22 mouse cellular contexts compared by ENCODE assay signal in genomic region chr3:74920512-74921178, GRCm38 (mm10).
DNase-seq lines count a peak whose midpoint lies in the region; ATAC-seq lines count a peak whose summit lies in the region.
"Had no signal": no experiment of that assay in that cellular context is flagged by ENCODE, and none has a peak within 500 bp of the region (broad histone marks: within the 10 kb centered on the region; RNA-seq: fewer than 3 reads in every experiment).

No protein-coding gene starts in this region.

- ATAC-seq in neural tube, embryonic 14.5 days (ENCODE audit: low read depth): peak; percentile 71
- ATAC-seq in forebrain, embryonic 16.5 days: peak; percentile 80
- ATAC-seq in midbrain, embryonic 12.5 days (ENCODE audit: low FRiP score, low read depth): peak; percentile 73
- peak; percentile 38; the same call in 1 of the 2 replicates for ATAC-seq in neural tube, embryonic 15.5 days (ENCODE audit: low FRiP score)

- no peak for DNase-seq in neural tube, embryonic 10.5 days (ENCODE audit: extremely low spot score, low spot score)
- no peak for DNase-seq in embryo, embryonic 11 days
- no peak for DNase-seq in left cerebral cortex, adult 11 months (ENCODE audit: low spot score)
- DNase-seq in layer of hippocampus, adult 8-10 months (ENCODE audit: low spot score in 2 of 2): no peak
- DNase-seq: adrenal gland, adult 2 months; cerebellum, adult 8-10 months; gastrocnemius, postnatal 10 days; heart, adult 11 months; kidney, adult 11 months; kidney, postnatal 4 days; layer of hippocampus, adult 9-11 months; left cerebral cortex, postnatal 4 days; right cerebral cortex, postnatal 14 days; spleen, adult 18-20 months had no signal

- H3K27me3 ChIP-seq in neural tube, embryonic 14.5 days (ENCODE audit: control insufficient read depth, insufficient read depth, low read length): no peaks in the 10 kb centered on the region
- no peaks in the 10 kb centered on the region for H3K27me3 ChIP-seq in forebrain, embryonic 16.5 days (replicated peaks; ENCODE audit: control insufficient read depth, insufficient read depth, low read length)
- H3K27me3 ChIP-seq in midbrain, embryonic 12.5 days: no peaks in the 10 kb centered on the region
- H3K27me3 ChIP-seq in neural tube, embryonic 15.5 days (replicated peaks): no peaks in the 10 kb centered on the region
- H3K27me3 ChIP-seq: embryonic facial prominence, embryonic 15.5 days; limb, embryonic 15.5 days had no signal

- H3K36me3 ChIP-seq in neural tube, embryonic 14.5 days (ENCODE audit: control insufficient read depth, insufficient read depth, low read length): no peaks in the 10 kb centered on the region
- H3K36me3 ChIP-seq in forebrain, embryonic 16.5 days (ENCODE audit: control insufficient read depth, insufficient read depth): no peaks in the 10 kb centered on the region
- H3K36me3 ChIP-seq in midbrain, embryonic 12.5 days: no peaks in the 10 kb centered on the region
- no peaks in the 10 kb centered on the region for H3K36me3 ChIP-seq in neural tube, embryonic 15.5 days
- H3K36me3 ChIP-seq: embryonic facial prominence, embryonic 15.5 days; limb, embryonic 15.5 days had no signal

- H3K4me2 ChIP-seq in neural tube, embryonic 14.5 days (ENCODE audit: low read depth, low read length): no peak overlapping the region
- no peak overlapping the region for H3K4me2 ChIP-seq in forebrain, embryonic 16.5 days (ENCODE audit: low read length)
- H3K4me2 ChIP-seq in midbrain, embryonic 12.5 days (replicated peaks): no peak overlapping the region
- no peak overlapping the region for H3K4me2 ChIP-seq in neural tube, embryonic 15.5 days
- H3K4me2 ChIP-seq: embryonic facial prominence, embryonic 15.5 days; heart, embryonic 11.5 days; limb, embryonic 15.5 days had no signal

- H3K9me3 ChIP-seq in neural tube, embryonic 14.5 days (ENCODE audit: control insufficient read depth, low read length): no peaks in the 10 kb centered on the region
- H3K9me3 ChIP-seq in forebrain, embryonic 16.5 days (ENCODE audit: control insufficient read depth, low read length): no peaks in the 10 kb centered on the region
- no peaks in the 10 kb centered on the region for H3K9me3 ChIP-seq in midbrain, embryonic 12.5 days
- H3K9me3 ChIP-seq in neural tube, embryonic 15.5 days (replicated peaks): no peaks in the 10 kb centered on the region
- H3K9me3 ChIP-seq: embryonic facial prominence, embryonic 15.5 days; limb, embryonic 15.5 days had no signal

- H3K27ac ChIP-seq in neural tube, embryonic 14.5 days (ENCODE audit: low read depth, low read length): no peak overlapping the region
- H3K27ac ChIP-seq in forebrain, embryonic 16.5 days (ENCODE audit: low read length): no peak overlapping the region
- no peak overlapping the region for H3K27ac ChIP-seq in midbrain, embryonic 12.5 days (replicated peaks)
- no peak overlapping the region for H3K27ac ChIP-seq in neural tube, embryonic 15.5 days (replicated peaks)
- H3K27ac ChIP-seq: embryonic facial prominence, embryonic 15.5 days; limb, embryonic 15.5 days; macrophage had no signal

- no peaks in the 10 kb centered on the region for H3K4me1 ChIP-seq in neural tube, embryonic 14.5 days (ENCODE audit: control insufficient read depth, insufficient read depth, low read length)
- H3K4me1 ChIP-seq in forebrain, embryonic 16.5 days (replicated peaks; ENCODE audit: control insufficient read depth, insufficient read depth, low read length): peaks cover 4% of the 10 kb centered on the region; the same call in 1 of the 2 replicates
- H3K4me1 ChIP-seq in midbrain, embryonic 12.5 days: no peaks in the 10 kb centered on the region
- no peaks in the 10 kb centered on the region for H3K4me1 ChIP-seq in neural tube, embryonic 15.5 days
- H3K4me1 ChIP-seq: embryonic facial prominence, embryonic 15.5 days; limb, embryonic 15.5 days had no signal

- WGBS in neural tube, embryonic 14.5 days: 66% methylated on average over 5 of the region's 5 CpGs
- 45% methylated on average over 5 of the region's 5 CpGs for WGBS in forebrain, embryonic 16.5 days
- 62% methylated on average over 5 of the region's 5 CpGs for WGBS in midbrain, embryonic 12.5 days
- 63% methylated on average over 5 of the region's 5 CpGs for WGBS in neural tube, embryonic 15.5 days

- no peak overlapping the region for H3K9ac ChIP-seq in neural tube, embryonic 14.5 days (replicated peaks; ENCODE audit: low read depth, low read length)
- no peak overlapping the region for H3K9ac ChIP-seq in forebrain, embryonic 16.5 days (replicated peaks; ENCODE audit: low read depth, low read length)
- no peak overlapping the region for H3K9ac ChIP-seq in midbrain, embryonic 12.5 days (replicated peaks)
- no peak overlapping the region for H3K9ac ChIP-seq in neural tube, embryonic 15.5 days (replicated peaks)
- H3K9ac ChIP-seq: embryonic facial prominence, embryonic 15.5 days; limb, embryonic 15.5 days had no signal

- no peak overlapping the region for H3K4me3 ChIP-seq in neural tube, embryonic 14.5 days (ENCODE audit: low read depth, low read length)
- H3K4me3 ChIP-seq in forebrain, embryonic 16.5 days (replicated peaks; ENCODE audit: low read length): no peak overlapping the region
- no peak overlapping the region for H3K4me3 ChIP-seq in midbrain, embryonic 12.5 days
- no peak overlapping the region for H3K4me3 ChIP-seq in neural tube, embryonic 15.5 days (replicated peaks)
- H3K4me3 ChIP-seq: embryonic facial prominence, embryonic 15.5 days; limb, embryonic 15.5 days had no signal
